Mouse (Mus musculus): ENCODE measurements around the gene Olfr1087. TPM values are rescaled to one million over a fixed set of nuclear protein-coding genes. Genes with fewer than 3 reads are reported as not detected.
"Not testable (repeated sequence)": the region's sequence is repeated elsewhere in the genome, so short reads cannot be mapped to it uniquely, and the experiment has no call there.

Gene Olfr1087
- total RNA-seq (2021) (not detected), polyA plus RNA-seq (2012; rRNA removed) (not detected in 2 replicates)
- long read RNA-seq: 0 reads

- no peak for DNase-seq
- Histone ChIP-seq H3K4me3 (no peak within 1 kb of the TSS), H3K4me1 (ENCODE audit: control insufficient read depth, insufficient read depth, low read length) (no peaks in the 10 kb centered on the region), H3K27me3 (ENCODE audit: control insufficient read depth, insufficient read depth, low read length) (no peaks in the 10 kb centered on the region), H3K79me2 (replicated peaks; ENCODE audit: control insufficient read depth, insufficient read depth, low read length) (no peaks in the 10 kb centered on the region), H3K9ac (ENCODE audit: low read depth, low read length) (no peak within 1 kb of the TSS), H3K27ac (no peak within 1 kb of the TSS), H3K36me3 (ENCODE audit: control insufficient read depth, insufficient read depth, low read length) (no peaks in the 10 kb centered on the region)
- no peak for TF ChIP-seq EP300 (IDR thresholded peaks at IDR 0.05; ENCODE audit: insufficient read depth, low read depth, low read length)
- no peak for TF ChIP-seq CTCF (IDR thresholded peaks at IDR 0.05)
- TF ChIP-seq POLR2A (IDR thresholded peaks at IDR 0.05; ENCODE audit: insufficient read depth, low read depth, low read length): no peak
- intact Hi-C loops (cut with DNase I): no loop called here
These were observed at the start of gene Olfr1087 for GRCm38 (mm10) chr2:86698295-86698694. Gene Olfr1087 (minus strand): TSS chr2:86698395.

DNA sequence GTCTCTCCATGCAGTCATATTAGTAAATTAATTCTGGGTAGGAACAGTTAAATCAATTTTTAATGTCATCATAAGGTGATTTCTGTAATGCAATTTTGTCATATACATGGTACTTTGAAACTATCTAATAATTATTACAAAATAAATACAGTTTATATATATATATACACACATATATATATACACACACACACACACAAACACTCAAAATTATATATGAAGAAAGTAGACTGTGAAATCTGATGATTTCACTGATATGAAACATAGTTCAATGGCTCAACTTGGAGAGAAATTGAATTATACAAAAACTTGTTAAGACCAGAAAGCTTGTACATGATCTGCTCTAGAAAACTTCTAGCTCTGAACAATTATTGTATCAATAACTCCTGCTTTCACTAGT, 35.4 kb upstream of the Olfr1087 start, which contains the start of gene Olfr1089:
Gene Olfr1089 (minus strand): TSS at position 101 of the 400 bp plus-strand sequence.
- no peak for DNase-seq
- H3K9ac ChIP-seq (ENCODE audit: low read depth, low read length): no peak within 1 kb of the TSS
- no peaks in the 10 kb centered on the region for H3K79me2 ChIP-seq (replicated peaks; ENCODE audit: control insufficient read depth, insufficient read depth, low read length)
- TF ChIP-seq EP300 (IDR thresholded peaks at IDR 0.05; ENCODE audit: insufficient read depth, low read depth, low read length): no peak
- no peak for TF ChIP-seq CTCF (IDR thresholded peaks at IDR 0.05)
- TF ChIP-seq POLR2A (IDR thresholded peaks at IDR 0.05; ENCODE audit: insufficient read depth, low read depth, low read length): no peak
- intact Hi-C loops (cut with DNase I): no loop called here
- no peaks in the 10 kb centered on the region for H3K27me3 ChIP-seq (ENCODE audit: control insufficient read depth, insufficient read depth, low read length)
- no peaks in the 10 kb centered on the region for H3K4me1 ChIP-seq (ENCODE audit: control insufficient read depth, insufficient read depth, low read length)
- no peak within 1 kb of the TSS for H3K27ac ChIP-seq
- H3K36me3 ChIP-seq (ENCODE audit: control insufficient read depth, insufficient read depth, low read length): no peaks in the 10 kb centered on the region
- no peak within 1 kb of the TSS for H3K4me3 ChIP-seq

DNA sequence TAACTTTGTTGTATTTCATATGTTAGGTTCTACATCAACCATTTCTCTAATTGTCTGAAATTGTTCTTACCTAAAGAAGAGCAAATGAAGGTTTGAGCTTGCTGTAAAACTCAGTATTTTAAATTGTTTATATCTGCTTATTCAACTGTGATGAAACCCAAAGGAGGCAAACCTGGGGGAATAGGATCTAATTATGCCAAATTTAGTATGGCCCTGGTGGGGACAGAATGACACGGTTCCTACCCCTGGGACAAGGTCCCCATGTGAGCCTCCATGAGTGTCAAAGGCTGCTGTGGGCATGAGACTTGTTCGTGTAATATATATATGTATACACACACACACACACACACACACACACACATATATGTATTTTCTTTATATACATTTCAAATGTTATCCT, 18.2 kb downstream of the Olfr1087 start, which contains the start of gene Olfr1086:
Gene Olfr1086 (minus strand): TSS at position 101 of the 400 bp plus-strand sequence.
- TF ChIP-seq POLR2A (IDR thresholded peaks at IDR 0.05; ENCODE audit: insufficient read depth, low read depth, low read length) (no peak), CTCF (IDR thresholded peaks at IDR 0.05) (no peak), EP300 (IDR thresholded peaks at IDR 0.05; ENCODE audit: insufficient read depth, low read depth, low read length) (no peak)
- Histone ChIP-seq H3K36me3 (ENCODE audit: control insufficient read depth, insufficient read depth, low read length) (no peaks in the 10 kb centered on the region), H3K9ac (ENCODE audit: low read depth, low read length) (no peak within 1 kb of the TSS), H3K27me3 (ENCODE audit: control insufficient read depth, insufficient read depth, low read length) (no peaks in the 10 kb centered on the region), H3K4me3 (no peak within 1 kb of the TSS), H3K27ac (no peak within 1 kb of the TSS), H3K79me2 (replicated peaks; ENCODE audit: control insufficient read depth, insufficient read depth, low read length) (no peaks in the 10 kb centered on the region), H3K4me1 (ENCODE audit: control insufficient read depth, insufficient read depth, low read length) (no peaks in the 10 kb centered on the region)
- WGBS: 66% methylated on average over 2 of the region's 2 CpGs
- intact Hi-C loops (cut with DNase I): no loop called here
- DNase-seq: no peak

- no peak for DNase-seq
- intact Hi-C loops (cut with DNase I): no loop called here
- H3K4me3 ChIP-seq: no peak within 1 kb of the TSS
- H3K27ac ChIP-seq: no peak within 1 kb of the TSS
- no peaks in the 10 kb centered on the region for H3K4me1 ChIP-seq (ENCODE audit: control insufficient read depth, insufficient read depth, low read length)
- TF ChIP-seq CTCF (IDR thresholded peaks at IDR 0.05) (no peak), POLR2A (IDR thresholded peaks at IDR 0.05; ENCODE audit: insufficient read depth, low read depth, low read length) (no peak), EP300 (IDR thresholded peaks at IDR 0.05; ENCODE audit: insufficient read depth, low read depth, low read length) (no peak)
- no peak within 1 kb of the TSS for H3K9ac ChIP-seq (ENCODE audit: low read depth, low read length)
- H3K36me3 ChIP-seq (ENCODE audit: control insufficient read depth, insufficient read depth, low read length): no peaks in the 10 kb centered on the region
- H3K79me2 ChIP-seq (replicated peaks; ENCODE audit: control insufficient read depth, insufficient read depth, low read length): no peaks in the 10 kb centered on the region
- 15% methylated on average over 1 of the region's 1 CpGs for WGBS
- no peaks in the 10 kb centered on the region for H3K27me3 ChIP-seq (ENCODE audit: control insufficient read depth, insufficient read depth, low read length)
These were observed 36.3 kb downstream of the Olfr1087 start, which contains the start of gene Olfr1085 for GRCm38 (mm10) chr2:86661919-86662318. Gene Olfr1085 (minus strand): TSS chr2:86662019.

GRCm38 (mm10) chr2:86639625-86640024, 58.6 kb downstream of the Olfr1087 start, which contains the start of gene Olfr1084:
Gene Olfr1084 (minus strand): TSS chr2:86639725.
- H3K4me3 ChIP-seq; H3K9ac ChIP-seq (ENCODE audit: low read depth, low read length); H3K27ac ChIP-seq; H3K36me3 ChIP-seq (ENCODE audit: control insufficient read depth, insufficient read depth, low read length); DNase-seq; H3K4me1 ChIP-seq (ENCODE audit: control insufficient read depth, insufficient read depth, low read length); H3K79me2 ChIP-seq (replicated peaks; ENCODE audit: control insufficient read depth, insufficient read depth, low read length); H3K27me3 ChIP-seq (ENCODE audit: control insufficient read depth, insufficient read depth, low read length); intact Hi-C loops (cut with DNase I): not testable (repeated sequence)
- 72% methylated on average over 1 of the region's 1 CpGs for WGBS

Other genes with a start within 250 kb of the Olfr1087 start
- not detected for gene Olfr1065, start 247.8 kb downstream of the Olfr1087 start, total RNA-seq (2021)
- not detected in 2 replicates for gene Olfr1065, start 247.8 kb downstream of the Olfr1087 start, polyA plus RNA-seq (2012; rRNA removed)
- gene Olfr1066, start 242.1 kb downstream of the Olfr1087 start, total RNA-seq (2021): not detected
- gene Olfr1066, start 242.1 kb downstream of the Olfr1087 start, polyA plus RNA-seq (2012; rRNA removed): not detected in 2 replicates
- not detected for gene Olfr228, start 211.0 kb downstream of the Olfr1087 start, total RNA-seq (2021)
- not detected in 2 replicates for gene Olfr228, start 211.0 kb downstream of the Olfr1087 start, polyA plus RNA-seq (2012; rRNA removed)
- gene Olfr1076, start 189.9 kb downstream of the Olfr1087 start, total RNA-seq (2021): not detected
- not detected in 2 replicates for gene Olfr1076, start 189.9 kb downstream of the Olfr1087 start, polyA plus RNA-seq (2012; rRNA removed)
- gene Olfr1079, start 155.9 kb downstream of the Olfr1087 start, total RNA-seq (2021): not detected
- not detected in 2 replicates for gene Olfr1079, start 155.9 kb downstream of the Olfr1087 start, polyA plus RNA-seq (2012; rRNA removed)
- not detected for gene Olfr1080, start 140.2 kb downstream of the Olfr1087 start, total RNA-seq (2021)
- gene Olfr1080, start 140.2 kb downstream of the Olfr1087 start, polyA plus RNA-seq (2012; rRNA removed): not detected in 2 replicates
- not detected for gene Olfr1082, start 99.4 kb downstream of the Olfr1087 start, total RNA-seq (2021)
- gene Olfr1082, start 99.4 kb downstream of the Olfr1087 start, polyA plus RNA-seq (2012; rRNA removed): not detected in 2 replicates
- not detected for gene Olfr1084, start 58.7 kb downstream of the Olfr1087 start, total RNA-seq (2021)
- gene Olfr1084, start 58.7 kb downstream of the Olfr1087 start, polyA plus RNA-seq (2012; rRNA removed): not detected in 2 replicates
- gene Olfr1085, start 36.4 kb downstream of the Olfr1087 start, total RNA-seq (2021): not detected
- gene Olfr1085, start 36.4 kb downstream of the Olfr1087 start, polyA plus RNA-seq (2012; rRNA removed): not detected in 2 replicates
- not detected for gene Olfr1086, start 18.3 kb downstream of the Olfr1087 start, total RNA-seq (2021)
- not detected in 2 replicates for gene Olfr1086, start 18.3 kb downstream of the Olfr1087 start, polyA plus RNA-seq (2012; rRNA removed)
- not detected for gene Olfr1089, start 35.3 kb upstream of the Olfr1087 start, total RNA-seq (2021)
- not detected in 2 replicates for gene Olfr1089, start 35.3 kb upstream of the Olfr1087 start, polyA plus RNA-seq (2012; rRNA removed)
- not detected for gene Olfr1090, start 60.6 kb upstream of the Olfr1087 start, total RNA-seq (2021)
- gene Olfr1090, start 60.6 kb upstream of the Olfr1087 start, polyA plus RNA-seq (2012; rRNA removed): not detected in 2 replicates
- gene Olfr1093, start 84.1 kb upstream of the Olfr1087 start, total RNA-seq (2021): not detected
- not detected in 2 replicates for gene Olfr1093, start 84.1 kb upstream of the Olfr1087 start, polyA plus RNA-seq (2012; rRNA removed)
- gene Olfr141, start 111.6 kb upstream of the Olfr1087 start, total RNA-seq (2021): not detected
- not detected in 2 replicates for gene Olfr141, start 111.6 kb upstream of the Olfr1087 start, polyA plus RNA-seq (2012; rRNA removed)
- not detected for gene Olfr1094, start 126.3 kb upstream of the Olfr1087 start, total RNA-seq (2021)
- not detected in 2 replicates for gene Olfr1094, start 126.3 kb upstream of the Olfr1087 start, polyA plus RNA-seq (2012; rRNA removed)
- gene Olfr1095, start 153.3 kb upstream of the Olfr1087 start, total RNA-seq (2021): not detected
- gene Olfr1095, start 153.3 kb upstream of the Olfr1087 start, polyA plus RNA-seq (2012; rRNA removed): not detected in 2 replicates
- not detected for gene Gm13723, start 176.4 kb upstream of the Olfr1087 start, total RNA-seq (2021)
- gene Gm13723, start 176.4 kb upstream of the Olfr1087 start, polyA plus RNA-seq (2012; rRNA removed): not detected in 2 replicates
- not detected for gene Olfr1097, start 193.8 kb upstream of the Olfr1087 start, total RNA-seq (2021)
- not detected in 2 replicates for gene Olfr1097, start 193.8 kb upstream of the Olfr1087 start, polyA plus RNA-seq (2012; rRNA removed)
- not detected for gene Olfr1098, start 226.2 kb upstream of the Olfr1087 start, total RNA-seq (2021)
- gene Olfr1098, start 226.2 kb upstream of the Olfr1087 start, polyA plus RNA-seq (2012; rRNA removed): not detected in 2 replicates

Measured in heart, adult 2 months (tissue).